Mouse (Mus musculus) common myeloid progenitor, adult 5-6 weeks (primary cell): Measurements from ENCODE around the gene Clec2i. TPM values are rescaled to one million over a fixed set of nuclear protein-coding genes. Genes with fewer than 3 reads are reported as not detected.

Experiments used
- ATAC-seq: replicated peaks from 2 replicates; pipeline ENCODE4 v1.8.0; 2016; ENCODE audit warnings: low read depth, mild to moderate bottlenecking, moderate TSS enrichment, inconsistent platforms; ENCODE audit not compliant: poor library complexity, severe bottlenecking
- total RNA-seq: library from RNA; stranded (forward); fragments of 200-1000, 187-1606 nt; gene quantifications from 2 replicates; pipeline ENCODE4 v1.2.3, GENCODE M21; 2017

Gene Clec2i
- total RNA-seq, 1 experiment from 2014 or later: 8.0 TPM

DNA sequence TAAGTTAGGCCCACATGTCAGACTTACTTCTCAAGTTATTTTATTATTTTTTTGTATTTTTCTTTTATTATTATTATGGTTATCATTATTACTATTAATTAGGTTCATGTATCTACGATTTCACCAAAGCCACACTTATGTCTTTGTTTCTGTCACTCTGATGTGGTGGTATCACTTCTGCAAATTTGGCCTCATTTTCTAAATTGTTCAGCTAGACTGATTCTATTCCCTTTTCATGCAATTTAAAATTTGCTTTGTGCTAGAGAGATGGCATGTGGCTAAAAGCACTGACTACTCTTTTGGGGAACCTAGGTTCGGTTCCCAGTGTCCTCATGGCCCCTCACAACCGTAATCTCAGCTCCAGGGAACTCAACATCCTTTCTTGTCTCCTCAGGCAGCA lies 58.2 kb downstream of the Clec2i start:
- ATAC-seq: no peak

Other genes starting within 250 kb of the Clec2i start
- not detected in 2 replicates for gene Clec2h, start 225.2 kb upstream of the Clec2i start, total RNA-seq
- gene Klrb1, start 164.5 kb upstream of the Clec2i start, total RNA-seq: not detected in 2 replicates
- gene Klrb1c, start 98.4 kb upstream of the Clec2i start, total RNA-seq: 0.44 and 0.59 TPM in 2 replicates
- 1.5 and 2.0 TPM in 2 replicates for gene Gm44511, start 61.3 kb upstream of the Clec2i start, total RNA-seq
- gene Klrb1b, start 61.3 kb upstream of the Clec2i start, total RNA-seq: not detected in 2 replicates
- gene BC035044, start 3.5 kb downstream of the Clec2i start, total RNA-seq: 213 and 215 TPM in 2 replicates
- gene Clec2g, start 46.8 kb downstream of the Clec2i start, total RNA-seq: not detected in 2 replicates
- gene Klrb1f, start 158.3 kb downstream of the Clec2i start, total RNA-seq: 11.3 and 20.6 TPM in 2 replicates
- gene Clec2e, start 213.3 kb downstream of the Clec2i start, total RNA-seq: not detected in 2 replicates